Mouse (Mus musculus) limb, embryonic 12.5 days (tissue): ENCODE measurements around the gene Hoxd12. TPM values are rescaled to one million over a fixed set of nuclear protein-coding genes. Genes with fewer than 3 reads are reported as not detected.

Experiments used
- ATAC-seq: fragments of 200-750 bp; cut with Nextera tagmentation; 2 replicates; pipeline ENCODE4 v1.8.0; 2017; ENCODE audit warnings: low read depth, moderate TSS enrichment; ENCODE audit not compliant: insufficient number of reproducible peaks, insufficient read depth, low FRiP score, low TSS enrichment
- H3K27ac ChIP-seq: fragments of 300-500 bp; sonication (generic); 2 replicates; pipeline ENCODE4 v1.5.1; 2016; ENCODE audit warnings: mild to moderate bottlenecking, moderate library complexity
- H3K27me3 ChIP-seq: fragments of 300-500 bp; sonication (generic); 2 replicates; pipeline ENCODE4 v1.6.1; 2016; ENCODE audit warnings: mild to moderate bottlenecking, moderate library complexity
- H3K36me3 ChIP-seq: fragments of 300-500 bp; sonication (generic); 2 replicates; pipeline ENCODE4 v1.6.1; 2016; ENCODE audit warnings: mild to moderate bottlenecking, moderate library complexity
- H3K4me1 ChIP-seq: fragments of 300-500 bp; sonication (generic); replicated peaks from 2 replicates; pipeline ENCODE4 v1.6.1; 2016
- H3K4me2 ChIP-seq: fragments of 300-500 bp; sonication (generic); 2 replicates; pipeline ENCODE4 v1.6.1; 2016; ENCODE audit warnings: mild to moderate bottlenecking, moderate library complexity
- H3K4me3 ChIP-seq: fragments of 300-500 bp; sonication (generic); replicated peaks from 2 replicates; pipeline ENCODE4 v1.5.1; 2016; ENCODE audit warnings: mild to moderate bottlenecking
- H3K9ac ChIP-seq: fragments of 300-500 bp; sonication (generic); replicated peaks from 2 replicates; pipeline ENCODE4 v1.6.1; 2016; ENCODE audit warnings: mild to moderate bottlenecking, moderate library complexity
- H3K9me3 ChIP-seq: fragments of 300-500 bp; sonication (generic); 2 replicates; pipeline ENCODE4 v1.6.1; 2016; ENCODE audit warnings: mild to moderate bottlenecking, moderate library complexity
- WGBS: fragments of 180-500 bp; shearing (Covaris S2); methylation state at CpG from one replicate; pipeline ENCODE4 v1.1.7; 2016; 5-methylcytosine and 5-hydroxymethylcytosine counted together
- polyA plus RNA-seq: library from polyadenylated mRNA; unstranded; fragments of >200 nt; fragmentation: Nextera tagmentation; extraction: Ambion mirVana; gene quantifications from 2 replicates; pipeline ENCODE4 v1.2.1, GENCODE M21; 2016

Hoxd12 gene
- polyA plus RNA-seq, 1 experiment from 2014 or later = 130 TPM

GRCm38 (mm10) chr2:74704999-74705466 is 30.2 kb downstream of the Hoxd12 start:
- H3K27ac ChIP-seq = peak overlapping the region; percentile 92
- 0% methylated on average over 34 of the region's 66 CpGs for WGBS
- H3K27me3 ChIP-seq = peaks cover 77% of the 10 kb centered on the region
- peak overlapping the region; percentile 78 for H3K4me2 ChIP-seq
- H3K9me3 ChIP-seq = no peaks in the 10 kb centered on the region
- peak; percentile 17; the same call in 1 of the 2 replicates for ATAC-seq
- H3K9ac ChIP-seq = peak overlapping the region; percentile 88
- H3K4me1 ChIP-seq = peaks cover 29% of the 10 kb centered on the region
- peak overlapping the region; percentile 66 for H3K4me3 ChIP-seq
- no peaks in the 10 kb centered on the region for H3K36me3 ChIP-seq

DNA sequence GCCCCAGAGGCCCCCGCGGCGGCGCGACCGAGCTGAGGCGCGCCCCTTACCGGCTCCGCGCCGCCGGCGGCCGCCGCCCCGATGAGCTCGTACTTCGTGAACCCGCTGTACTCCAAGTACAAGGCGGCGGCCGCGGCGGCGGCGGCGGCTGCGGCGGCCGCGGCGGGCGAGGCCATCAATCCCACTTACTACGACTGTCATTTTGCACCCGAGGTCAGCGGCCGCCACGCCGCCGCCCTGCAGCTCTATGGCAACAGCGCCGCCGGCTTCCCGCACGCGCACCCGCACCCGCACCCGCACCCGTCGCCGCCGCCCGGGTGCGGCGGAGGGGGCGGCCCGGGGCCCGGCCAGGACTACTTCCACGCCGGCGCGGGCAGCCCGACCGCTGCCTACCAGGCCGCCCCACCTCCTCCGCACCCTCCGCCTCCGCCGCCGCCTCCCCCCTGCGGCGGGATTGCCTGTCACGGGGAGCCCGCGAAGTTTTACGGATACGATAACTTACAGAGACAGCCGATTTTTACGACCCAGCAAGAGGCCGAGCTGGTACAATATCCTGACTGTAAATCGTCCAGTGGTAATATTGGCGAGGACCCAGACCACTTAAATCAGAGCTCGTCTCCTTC is 30.8 kb downstream of the Hoxd12 start:
- H3K27ac ChIP-seq = peak overlapping the region; percentile 92
- no peaks in the 10 kb centered on the region for H3K9me3 ChIP-seq
- H3K4me2 ChIP-seq = peak overlapping the region; percentile 78
- WGBS = under 1% methylated on average over 54 of the region's 85 CpGs
- peak overlapping the region; percentile 66 for H3K4me3 ChIP-seq
- peaks cover 24% of the 10 kb centered on the region for H3K4me1 ChIP-seq
- H3K36me3 ChIP-seq = no peaks in the 10 kb centered on the region
- ATAC-seq = no peak
- peak overlapping the region; percentile 88 for H3K9ac ChIP-seq
- peaks cover 77% of the 10 kb centered on the region for H3K27me3 ChIP-seq

DNA sequence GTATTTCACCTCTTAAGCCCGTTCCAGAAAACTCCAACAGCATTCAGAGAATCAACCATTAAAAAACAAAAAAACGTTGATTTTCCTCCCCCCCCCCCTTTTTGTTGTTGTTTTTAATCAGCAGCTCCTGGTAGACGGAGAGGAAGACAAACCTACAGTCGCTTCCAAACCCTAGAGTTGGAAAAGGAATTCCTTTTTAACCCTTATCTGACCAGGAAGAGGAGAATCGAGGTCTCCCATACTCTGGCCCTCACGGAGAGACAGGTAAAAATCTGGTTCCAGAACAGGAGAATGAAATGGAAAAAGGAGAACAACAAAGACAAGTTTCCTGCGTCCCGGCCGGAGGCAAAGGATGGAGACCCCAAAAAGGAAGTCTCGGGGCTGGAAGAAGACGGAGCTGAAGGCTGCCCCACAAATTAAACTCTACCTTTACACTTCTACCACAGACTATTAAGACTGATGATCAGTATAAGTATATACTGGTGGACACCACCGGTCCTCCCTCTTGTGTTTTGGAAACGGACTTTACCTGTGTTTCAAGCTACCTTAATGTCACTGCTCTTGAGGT is 31.7 kb downstream of the Hoxd12 start:
- no peaks in the 10 kb centered on the region for H3K36me3 ChIP-seq
- H3K27me3 ChIP-seq = peaks cover 78% of the 10 kb centered on the region
- H3K4me1 ChIP-seq = peaks cover 24% of the 10 kb centered on the region
- no peak for ATAC-seq
- H3K27ac ChIP-seq = no peak overlapping the region
- peak overlapping the region; percentile 18; the same call in 1 of the 2 replicates for H3K9ac ChIP-seq
- no peaks in the 10 kb centered on the region for H3K9me3 ChIP-seq
- peak overlapping the region; percentile 66 for H3K4me3 ChIP-seq
- WGBS = under 1% methylated on average over 13 of the region's 13 CpGs
- peak overlapping the region; percentile 78 for H3K4me2 ChIP-seq

DNA sequence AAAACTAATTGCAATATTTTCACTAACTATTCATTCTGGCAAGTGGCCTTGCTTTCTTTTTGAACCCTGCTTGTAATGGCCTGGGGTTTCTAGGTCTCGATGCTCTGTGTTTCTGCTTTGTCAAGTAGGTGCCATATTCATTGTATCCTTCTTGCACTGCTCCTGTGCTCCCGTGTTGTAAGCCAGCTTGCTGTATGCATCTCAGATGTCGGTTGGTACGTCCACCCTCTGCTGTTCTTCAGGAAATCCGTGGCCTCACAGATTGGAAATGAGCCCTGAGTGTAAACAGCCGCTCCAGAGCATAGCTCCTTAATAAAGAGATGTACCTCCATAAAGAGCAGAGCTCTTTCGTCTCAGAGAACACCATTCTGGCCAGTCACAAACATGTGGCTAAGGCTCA is 32.8 kb downstream of the Hoxd12 start:
- H3K27ac ChIP-seq = no peak overlapping the region
- 13% methylated on average over 7 of the region's 7 CpGs for WGBS
- peaks cover 33% of the 10 kb centered on the region for H3K4me1 ChIP-seq
- H3K36me3 ChIP-seq = no peaks in the 10 kb centered on the region
- H3K9me3 ChIP-seq = no peaks in the 10 kb centered on the region
- H3K9ac ChIP-seq = no peak overlapping the region
- H3K4me3 ChIP-seq = peak overlapping the region; percentile 17
- H3K4me2 ChIP-seq = peak overlapping the region; percentile 78
- H3K27me3 ChIP-seq = peaks cover 88% of the 10 kb centered on the region
- ATAC-seq = no peak

DNA sequence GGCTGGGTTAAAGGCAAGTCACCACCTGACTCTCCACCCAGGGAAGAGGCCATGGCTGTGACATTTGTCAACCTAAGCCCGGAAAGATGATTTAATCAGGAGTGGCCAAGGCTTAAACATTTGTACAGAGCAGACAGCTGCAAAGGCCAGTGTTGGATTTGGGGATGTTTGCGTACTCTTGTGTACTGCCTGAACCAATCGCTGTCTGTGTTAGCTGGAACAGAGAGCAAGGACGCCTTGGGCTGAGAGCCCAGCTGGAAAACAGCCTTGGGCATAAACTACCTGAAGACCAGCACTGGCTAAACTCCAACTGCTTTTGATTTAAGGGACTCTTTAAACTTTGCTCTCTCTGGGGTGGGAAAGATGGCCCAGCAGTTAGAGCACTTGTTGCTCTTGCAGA is 33.9 kb downstream of the Hoxd12 start:
- no peak for ATAC-seq
- Histone ChIP-seq H3K27ac (no peak overlapping the region), H3K27me3 (peaks cover 85% of the 10 kb centered on the region), H3K9ac (no peak overlapping the region), H3K4me2 (peak overlapping the region; percentile 78), H3K4me3 (no peak overlapping the region), H3K4me1 (peaks cover 34% of the 10 kb centered on the region), H3K36me3 (no peaks in the 10 kb centered on the region), H3K9me3 (no peaks in the 10 kb centered on the region)
- 15% methylated on average over 4 of the region's 4 CpGs for WGBS

DNA sequence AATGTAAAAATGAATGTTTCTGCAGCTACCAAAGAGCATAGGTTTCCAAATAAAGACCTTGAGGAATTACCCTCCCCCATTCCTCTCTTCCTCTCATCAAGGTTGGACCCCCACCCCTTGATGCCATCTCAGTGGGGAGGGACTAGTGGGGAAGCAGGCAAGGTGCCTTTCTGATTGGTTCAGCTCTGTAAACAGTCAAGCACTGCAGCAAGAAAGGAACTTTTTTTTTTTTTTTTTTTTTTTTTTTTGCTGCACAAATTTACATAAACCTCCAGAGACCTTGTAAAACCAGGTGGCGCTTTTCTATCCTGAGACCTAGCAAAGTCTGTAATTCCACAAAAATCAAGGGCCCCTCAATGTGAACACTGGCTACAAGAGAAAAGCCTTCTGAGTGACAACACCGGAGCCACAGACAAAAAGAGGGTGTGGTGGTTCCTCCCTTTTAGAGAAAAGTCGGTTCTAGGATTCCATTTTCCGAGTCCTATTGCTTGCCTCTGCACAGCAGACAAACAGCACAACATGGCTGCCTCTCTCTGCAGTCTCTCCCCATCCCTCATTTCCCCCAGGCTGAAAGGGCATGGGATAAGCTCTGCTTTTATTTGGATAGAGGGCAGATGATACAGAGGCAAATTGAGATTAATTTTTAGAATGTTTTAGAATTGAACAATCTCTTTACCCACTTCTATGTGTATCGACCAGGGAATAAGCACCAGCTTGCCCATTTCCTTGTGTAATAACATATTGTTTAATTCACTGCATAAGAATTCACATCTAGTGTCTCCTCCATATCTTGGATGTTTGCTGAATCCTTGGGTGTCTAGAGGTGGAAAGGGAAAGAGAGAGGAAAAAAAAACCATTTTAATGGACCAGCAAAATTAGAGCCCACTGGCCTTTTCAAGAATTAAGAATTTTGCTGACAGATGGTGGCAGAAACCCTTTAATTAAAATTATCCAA is 34.9 kb downstream of the Hoxd12 start:
- no peak overlapping the region for H3K4me3 ChIP-seq
- 10% methylated on average over 5 of the region's 5 CpGs for whole genome bisulfite sequencing
- H3K27me3 ChIP-seq = peaks cover 84% of the 10 kb centered on the region
- H3K4me2 ChIP-seq = peak overlapping the region; percentile 16; the same call in 1 of the 2 replicates
- H3K9me3 ChIP-seq = no peaks in the 10 kb centered on the region
- H3K27ac ChIP-seq = no peak overlapping the region
- no peak overlapping the region for H3K9ac ChIP-seq
- no peaks in the 10 kb centered on the region for H3K36me3 ChIP-seq
- no peak for ATAC-seq
- H3K4me1 ChIP-seq = peaks cover 37% of the 10 kb centered on the region

GRCm38 (mm10) chr2:74710929-74711543 is 36.2 kb downstream of the Hoxd12 start:
- 2% methylated on average over 16 of the region's 16 CpGs for WGBS
- Histone ChIP-seq H3K4me3 (peak overlapping the region; percentile 55), H3K9me3 (no peaks in the 10 kb centered on the region), H3K9ac (peak overlapping the region; percentile 60; the same call in 1 of the 2 replicates), H3K27ac (no peak overlapping the region), H3K27me3 (peaks cover 86% of the 10 kb centered on the region), H3K4me1 (peaks cover 47% of the 10 kb centered on the region), H3K36me3 (no peaks in the 10 kb centered on the region), H3K4me2 (peak overlapping the region; percentile 75)
- no peak for ATAC-seq

- WGBS = under 1% methylated on average over 65 of the region's 65 CpGs
- H3K27ac ChIP-seq = peak within 1 kb of the TSS; percentile 79
Measured at GRCm38 (mm10) chr2:74711721-74712621, 37.2 kb downstream of the Hoxd12 start, which contains the start of the genes Hoxd3 and Hoxd4. Gene Hoxd3, plus strand, starts transcription at chr2:74711927. Gene Hoxd4, plus strand, starts transcription at chr2:74711929.

DNA sequence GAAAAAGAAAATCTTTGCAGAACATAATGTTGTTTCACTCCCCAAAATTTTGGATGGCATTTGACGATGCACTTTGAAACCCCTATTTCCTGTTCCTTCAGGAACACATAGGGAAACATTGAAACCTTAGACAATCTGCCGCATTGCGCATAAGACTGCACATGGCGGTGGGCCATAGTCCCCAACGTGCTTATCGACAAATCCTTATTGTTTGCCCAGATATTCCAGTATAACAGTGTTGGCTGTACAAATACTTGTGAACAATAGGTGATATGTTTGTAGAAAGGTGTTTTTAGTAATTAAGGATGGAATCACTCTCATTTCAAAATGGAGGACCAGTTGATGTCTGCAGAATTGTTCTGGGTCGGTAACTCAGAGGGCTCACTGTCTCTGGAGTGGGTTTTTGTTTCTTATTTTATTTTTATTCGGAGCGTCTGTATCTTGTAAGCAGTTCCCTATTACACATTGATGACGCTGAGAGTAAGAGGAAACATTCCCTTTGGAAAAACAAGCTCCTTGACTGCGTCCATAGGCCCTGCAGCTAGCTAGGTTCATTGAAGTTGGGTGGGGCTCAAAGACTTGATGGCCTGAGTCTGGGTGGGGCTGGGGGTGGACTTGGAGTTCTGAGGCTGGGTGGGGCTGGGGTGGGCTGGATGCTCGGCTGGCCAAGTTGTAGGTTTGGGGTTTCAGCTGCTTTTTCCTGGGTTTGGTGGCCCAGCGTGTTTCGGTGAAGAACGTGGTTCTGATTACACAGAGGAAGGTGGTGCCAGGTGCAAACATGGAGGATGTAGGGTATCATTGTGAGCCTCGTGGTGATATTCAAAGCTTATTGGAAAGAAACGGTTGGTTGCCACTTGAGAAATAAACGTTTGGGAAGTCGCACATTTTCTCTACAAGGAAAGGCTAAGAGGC is 38.7 kb downstream of the Hoxd12 start:
- no peak overlapping the region for H3K27ac ChIP-seq
- H3K36me3 ChIP-seq = no peaks in the 10 kb centered on the region
- H3K9ac ChIP-seq = no peak overlapping the region
- no peak for ATAC-seq
- peak overlapping the region; percentile 55 for H3K4me3 ChIP-seq
- WGBS = 2% methylated on average over 19 of the region's 19 CpGs
- H3K27me3 ChIP-seq = peaks cover 84% of the 10 kb centered on the region
- H3K9me3 ChIP-seq = no peaks in the 10 kb centered on the region
- peaks cover 48% of the 10 kb centered on the region for H3K4me1 ChIP-seq
- peak overlapping the region; percentile 75 for H3K4me2 ChIP-seq

More at GRCm38 (mm10) chr2:74711721-74712621, 37.2 kb downstream of the Hoxd12 start, which contains the start of the genes Hoxd3 and Hoxd4:
- peaks cover 85% of the 10 kb centered on the region for H3K27me3 ChIP-seq
- H3K36me3 ChIP-seq = no peaks in the 10 kb centered on the region
- H3K4me3 ChIP-seq = peak within 1 kb of the TSS; percentile 55
- H3K4me2 ChIP-seq = peak within 1 kb of the TSS; percentile 75
- H3K9ac ChIP-seq = peak within 1 kb of the TSS; percentile 60
- ATAC-seq = peak; percentile 53
- H3K9me3 ChIP-seq = no peaks in the 10 kb centered on the region
- peaks cover 50% of the 10 kb centered on the region for H3K4me1 ChIP-seq
